Mouse (Mus musculus) heart, postnatal 0 days (tissue): Measurements from ENCODE around the gene Csnk2a2.

ENCODE experiments used
- CTCF ChIP-seq: IDR thresholded peaks from 2 replicates; pipeline ENCODE4 v1.5.1; 2016; ENCODE audit warnings: antibody characterized with exemption, control low read depth, low read depth
- EP300 ChIP-seq: IDR thresholded peaks from 2 replicates; pipeline ENCODE4 v1.6.1; 2016; ENCODE audit warnings: antibody characterized with exemption, low read depth

DNA sequence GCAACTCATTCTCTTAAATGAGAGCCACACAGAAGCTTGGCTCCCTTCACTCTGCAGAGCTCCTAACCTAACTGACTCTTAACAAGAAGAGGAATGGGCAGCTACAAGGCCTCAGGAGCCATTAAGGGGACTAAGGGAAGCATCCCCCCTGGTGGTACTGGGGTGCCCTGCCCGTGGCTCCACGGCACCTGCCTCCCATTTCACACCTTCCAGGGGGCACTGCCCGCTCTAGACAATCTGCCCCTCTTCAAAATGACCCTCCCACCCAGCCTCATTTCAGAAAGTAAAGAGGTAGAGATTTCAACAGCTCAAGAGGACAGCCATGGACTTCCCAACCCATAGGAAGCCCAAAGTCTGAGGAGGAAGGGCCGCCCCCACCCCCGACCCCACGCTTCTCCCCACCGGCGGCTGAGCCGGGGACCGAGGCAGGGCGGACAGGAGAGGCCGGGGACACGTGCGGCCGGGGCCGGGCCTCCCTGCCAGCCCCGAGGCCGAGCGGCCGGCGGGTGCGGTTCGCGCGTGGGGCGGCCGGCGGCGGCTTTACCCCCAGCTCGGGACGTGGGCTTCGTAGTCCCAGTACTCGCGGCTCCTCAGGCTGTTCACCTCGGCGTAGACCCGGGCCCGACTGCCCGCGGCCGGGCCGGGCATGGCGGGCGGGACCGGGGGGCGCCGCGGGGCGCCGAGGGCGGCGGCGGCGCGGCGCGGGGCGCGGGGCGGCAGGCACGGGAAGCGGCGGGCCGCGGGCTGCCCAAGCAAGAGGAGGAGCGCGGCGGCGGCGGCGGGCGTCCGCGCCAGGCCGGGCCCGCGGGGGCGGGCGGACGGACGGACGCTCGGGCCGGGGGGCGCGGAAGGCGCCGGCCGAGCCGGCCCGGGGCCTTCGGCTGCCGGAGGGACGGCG, 1.8 kb downstream of the Csnk2a2 start:
- TF ChIP-seq CTCF (no peak), EP300 (no peak)
